Mouse (Mus musculus): ENCODE results near the gene Zfp14.

DNA sequence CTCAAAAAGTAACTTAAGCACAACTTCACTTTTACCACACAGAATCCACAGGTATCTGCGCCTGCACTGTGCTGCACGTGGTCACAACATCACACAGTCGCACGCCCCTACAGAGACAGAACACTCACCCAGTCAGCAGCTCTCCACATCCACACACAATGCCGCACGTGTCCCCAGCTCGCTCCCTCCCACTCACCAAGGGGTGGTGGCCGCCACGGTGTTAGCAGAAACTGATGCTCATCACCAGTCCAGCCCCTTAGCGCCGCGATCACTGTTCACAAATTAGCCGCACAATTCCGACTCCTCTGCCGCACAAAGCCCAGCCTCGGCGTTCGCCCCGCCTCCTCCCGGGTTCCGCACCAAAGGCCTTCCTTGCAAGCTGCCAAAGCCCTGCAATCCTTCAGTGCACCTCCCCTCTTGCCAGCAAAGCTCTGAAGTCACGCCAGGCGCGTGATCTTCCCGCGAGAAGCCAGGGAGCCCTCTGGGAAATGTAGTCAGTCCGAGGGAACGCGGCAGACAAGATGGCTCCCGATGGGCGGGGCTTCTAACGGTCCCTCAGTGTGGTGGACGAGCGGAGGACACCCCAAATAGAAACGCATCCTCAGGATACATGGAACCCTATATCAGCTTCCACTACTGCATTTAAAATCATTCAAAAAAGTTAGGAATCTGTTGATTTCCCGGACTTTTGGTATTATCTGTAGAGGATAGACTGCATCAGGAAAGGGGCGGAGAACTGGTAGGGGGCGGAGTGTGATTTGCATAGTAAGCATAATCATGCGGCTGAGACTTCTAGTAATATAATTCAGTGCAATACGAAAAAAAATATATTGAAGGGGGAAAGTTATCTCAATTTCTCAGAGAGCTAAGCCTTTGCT lies 39.2 kb upstream of the Zfp14 start, which contains the start of the genes Gm26920 and Zfp566:
- TF ChIP-seq CTCF (IDR thresholded peaks at IDR 0.05; ENCODE audit: low read depth) (no peak), EP300 (IDR thresholded peaks at IDR 0.05; ENCODE audit: low read depth) (no peak; the same call in 1 of the 2 replicates)
